8 mouse cellular contexts compared by ENCODE assay signal in the genomic region with DNA sequence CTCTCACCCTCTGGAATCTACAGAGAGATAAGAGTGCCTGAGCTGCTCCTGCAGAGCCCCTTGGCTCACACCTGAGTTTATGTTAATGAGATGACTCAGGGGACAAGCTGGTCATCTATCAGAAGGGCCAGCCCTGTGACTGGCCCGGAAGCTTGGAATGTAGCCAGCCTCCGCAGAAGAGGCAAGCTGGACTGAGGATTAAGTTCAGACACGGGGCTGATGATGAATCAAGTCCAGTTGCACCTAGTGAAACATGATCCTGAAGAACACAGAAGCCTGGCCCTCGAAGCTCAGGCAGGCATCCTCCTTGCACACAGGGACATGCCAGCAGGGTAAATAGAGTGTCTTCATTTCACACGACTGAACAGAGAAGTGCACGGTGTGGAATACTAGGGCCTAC. TPM values are rescaled to one million over a fixed set of nuclear protein-coding genes. Genes with fewer than 3 reads are reported as not detected.
A peak's percentile ranks its signal among the peaks of the same experiment; 100 is the strongest.
DNase-seq lines count a peak whose midpoint lies in the region; ATAC-seq and TF ChIP-seq lines count a peak whose summit lies in the region.

No protein-coding gene starts in this region.

- TF ChIP-seq POLR2A in kidney, adult 2 months (IDR thresholded peaks at IDR 0.05; ENCODE audit: low read depth, low read length), result no peak

- H3K4me3 ChIP-seq in gastrocnemius, adult 2 months, result peak overlapping the region; percentile 47
- no peak overlapping the region for H3K4me3 ChIP-seq in kidney, adult 2 months (ENCODE audit: insufficient read depth, low read depth, low read length)
- H3K4me3 ChIP-seq in forebrain, postnatal 0 days (ENCODE audit: low read depth, low read length), result no peak overlapping the region

- no peak overlapping the region for H3K9ac ChIP-seq in forebrain, postnatal 0 days

- H3K27me3 ChIP-seq in kidney, adult 2 months (replicated peaks; ENCODE audit: control insufficient read depth, insufficient read depth, low read length), result no peaks in the 10 kb centered on the region
- no peaks in the 10 kb centered on the region for H3K27me3 ChIP-seq in forebrain, postnatal 0 days (ENCODE audit: insufficient read depth, low read length)

- intact Hi-C loops in gastrocnemius, adult 2 months (cut with DNase I), result no loop called here
- intact Hi-C loops in left cerebral cortex, postnatal 14 days (cut with DNase I), result no loop called here

- DNase-seq in urinary bladder, adult 2 months (ENCODE audit: low spot score), result peak; percentile 41
- DNase-seq in urinary bladder, postnatal 10 days (ENCODE audit: low spot score), result no peak
- peak; percentile 91 for DNase-seq in gastrocnemius, adult 2 months
- DNase-seq in kidney, adult 2 months, result peak; percentile 27
- DNase-seq in yolk sac, embryonic 10.5 days (ENCODE audit: low spot score), result peak; percentile 81
- DNase-seq in left cerebral cortex, postnatal 14 days (ENCODE audit: low spot score in 2 of 2), result no peak
- DNase-seq in right cerebral cortex, adult 2 months (ENCODE audit: low spot score in 2 of 2), result no peak
- no peak for DNase-seq in forebrain, postnatal 0 days

- 23% methylated on average over 6 of the region's 6 CpGs for WGBS in kidney, adult 2 months
- 27% methylated on average over 6 of the region's 6 CpGs for WGBS in forebrain, postnatal 0 days

- H3K9me3 ChIP-seq in forebrain, postnatal 0 days (ENCODE audit: low read length), result no peaks in the 10 kb centered on the region

- no peak for ATAC-seq in forebrain, postnatal 0 days

- H3K27ac ChIP-seq in gastrocnemius, adult 2 months, result peak overlapping the region; percentile 88
- H3K27ac ChIP-seq in kidney, adult 2 months (ENCODE audit: insufficient read depth, low read depth, low read length), result no peak overlapping the region
- H3K27ac ChIP-seq in forebrain, postnatal 0 days (ENCODE audit: low read depth, low read length), result no peak overlapping the region

- H3K4me1 ChIP-seq in kidney, adult 2 months (ENCODE audit: control insufficient read depth, insufficient read depth, low read length), result no peaks in the 10 kb centered on the region
- no peaks in the 10 kb centered on the region for H3K4me1 ChIP-seq in forebrain, postnatal 0 days (ENCODE audit: insufficient read depth)

- H3K36me3 ChIP-seq in kidney, adult 2 months (ENCODE audit: control insufficient read depth, insufficient read depth, low read length), result no peaks in the 10 kb centered on the region
- H3K36me3 ChIP-seq in forebrain, postnatal 0 days (ENCODE audit: insufficient read depth), result no peaks in the 10 kb centered on the region

- no peak for TF ChIP-seq CTCF in gastrocnemius, adult 2 months (IDR thresholded peaks at IDR 0.05)
- no peak for TF ChIP-seq CTCF in kidney, adult 2 months (conservative IDR thresholded peaks at IDR 0.05; ENCODE audit: insufficient read depth, insufficient read length, low read depth, low read length)
- TF ChIP-seq CTCF in forebrain, postnatal 0 days (IDR thresholded peaks at IDR 0.05; ENCODE audit: low read depth), result no peak

- no peak overlapping the region for H3K4me2 ChIP-seq in forebrain, postnatal 0 days (ENCODE audit: low read depth)

RNA-seq across cellular contexts. Expression of a gene that starts 17.7 kb away (rescaled TPM):
- polyA plus RNA-seq in urinary bladder, adult 2 months (2012; rRNA removed), result 0.66 and 0.94 TPM in 2 replicates
- total RNA-seq in gastrocnemius, adult 2 months (2021), result under 1 TPM; 0.18 to 0.42 TPM
- polyA plus RNA-seq in kidney, adult 2 months (2012; rRNA removed), result 0.63 and 0.91 TPM in 2 replicates
- total RNA-seq in left cerebral cortex, postnatal 14 days (2021), result under 1 TPM in 1 of 2 experiments, not detected in 1; 0.36 TPM
- total RNA-seq in forebrain, postnatal 0 days (2014; rRNA removed), result 0.38 TPM in 1 of 2 replicates, not detected in the other
- polyA plus RNA-seq in forebrain, postnatal 0 days (2015; fragmentation: Nextera tagmentation; extraction: Ambion mirVana), result 0.59 and 0.97 TPM in 2 replicates

RNA-seq across cellular contexts. Expression of a gene that starts 38.7 kb away (rescaled TPM):
- polyA plus RNA-seq in urinary bladder, adult 2 months (2012; rRNA removed), result 8.4 and 10.3 TPM in 2 replicates
- total RNA-seq in gastrocnemius, adult 2 months (2021), result 10 to 100 TPM; 18.4 to 25.0 TPM
- polyA plus RNA-seq in kidney, adult 2 months (2012; rRNA removed), result 3.7 and 5.3 TPM in 2 replicates
- total RNA-seq in left cerebral cortex, postnatal 14 days (2021), result 1 to 10 TPM; 5.7 to 5.8 TPM
- 4.3 and 8.9 TPM in 2 replicates for total RNA-seq in forebrain, postnatal 0 days (2014; rRNA removed)
- polyA plus RNA-seq in forebrain, postnatal 0 days (2015; fragmentation: Nextera tagmentation; extraction: Ambion mirVana), result 3.8 and 4.5 TPM in 2 replicates

Comparison
In these comparisons a context has a peak if more than half of its experiments do, and no peak if none do; other contexts are left out.
1. DNase-seq: peak in urinary bladder, adult 2 months (single experiment), gastrocnemius, adult 2 months (single experiment), kidney, adult 2 months (single experiment) and yolk sac, embryonic 10.5 days (single experiment); none in urinary bladder, postnatal 10 days (single experiment), left cerebral cortex, postnatal 14 days (0 of 2), right cerebral cortex, adult 2 months (0 of 2) and forebrain, postnatal 0 days (single experiment).